Mouse (Mus musculus): ENCODE measurements around the gene Acod1.

Gene Acod1

DNA sequence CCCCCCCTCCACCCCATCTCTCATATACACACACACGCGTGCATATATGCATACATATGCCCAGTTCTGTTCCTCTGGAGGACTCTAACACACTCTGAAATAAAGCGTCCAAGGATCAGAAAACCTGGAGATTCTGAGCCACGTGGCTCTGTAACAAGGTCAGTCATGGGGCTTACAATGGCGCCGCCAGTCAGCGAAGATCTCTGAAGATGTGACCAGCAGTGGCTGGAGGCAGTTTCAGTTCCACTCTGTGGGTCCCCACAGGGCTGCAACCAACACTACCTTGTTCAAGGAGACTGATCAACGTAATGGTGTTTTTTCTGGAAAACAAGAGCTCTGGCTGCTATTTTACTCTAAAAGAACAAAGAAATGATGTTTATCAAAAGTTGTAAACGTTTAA, 12.7 kb upstream of the Acod1 start:
- Histone ChIP-seq H3K4me3 (replicated peaks; ENCODE audit: low read length) (no peak overlapping the region), H3K27me3 (ENCODE audit: insufficient read depth, low read length) (0 out of 2 replicates have a peak, but pooled peaks cover 3% of the 10 kb centered on the region), H3K4me1 (replicated peaks; ENCODE audit: low read depth, low read length) (peaks cover 7% of the 10 kb centered on the region), H3K36me3 (ENCODE audit: insufficient read depth, low read length) (no peaks in the 10 kb centered on the region), H3K9me3 (ENCODE audit: low read length) (peaks cover 9% of the 10 kb centered on the region)
- TF ChIP-seq CTCF (conservative IDR thresholded peaks at IDR 0.05; ENCODE audit: low read length): no peak
- TF ChIP-seq NANOG (IDR thresholded peaks at IDR 0.05; ENCODE audit: borderline replicate concordance, low read length): no peak
- no peak for TF ChIP-seq POU5F1 (IDR thresholded peaks at IDR 0.05; ENCODE audit: borderline replicate concordance, low read length)

DNA sequence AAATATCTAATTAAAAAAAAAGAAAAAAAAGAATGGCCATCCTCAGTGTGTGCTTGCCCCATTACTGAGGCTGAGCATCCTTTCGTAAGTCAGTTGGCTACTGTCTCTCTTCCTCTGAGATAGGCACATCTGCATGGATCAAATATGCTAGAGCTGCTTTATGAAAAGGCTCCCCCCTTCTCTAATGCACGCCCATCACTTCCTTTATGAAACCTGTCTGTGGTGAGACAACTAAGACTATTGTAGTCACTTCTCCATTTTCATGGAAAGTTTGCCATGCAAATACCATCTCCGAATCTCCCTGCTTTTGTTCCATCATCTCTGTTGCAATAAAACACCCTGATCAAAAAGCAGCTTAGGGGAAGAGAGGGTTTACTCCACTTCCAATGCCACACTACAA, 9.8 kb upstream of the Acod1 start:
- TF ChIP-seq POU5F1 (IDR thresholded peaks at IDR 0.05; ENCODE audit: borderline replicate concordance, low read length): no peak
- no peak for TF ChIP-seq CTCF (conservative IDR thresholded peaks at IDR 0.05; ENCODE audit: low read length)
- no peak for TF ChIP-seq NANOG (IDR thresholded peaks at IDR 0.05; ENCODE audit: borderline replicate concordance, low read length)
- Histone ChIP-seq H3K36me3 (ENCODE audit: insufficient read depth, low read length) (no peaks in the 10 kb centered on the region), H3K9me3 (ENCODE audit: low read length) (peaks cover 9% of the 10 kb centered on the region), H3K27me3 (ENCODE audit: insufficient read depth, low read length) (0 out of 2 replicates have a peak, but pooled peaks cover 6% of the 10 kb centered on the region), H3K4me1 (replicated peaks; ENCODE audit: low read depth, low read length) (peaks cover 7% of the 10 kb centered on the region), H3K4me3 (replicated peaks; ENCODE audit: low read length) (no peak overlapping the region)

DNA sequence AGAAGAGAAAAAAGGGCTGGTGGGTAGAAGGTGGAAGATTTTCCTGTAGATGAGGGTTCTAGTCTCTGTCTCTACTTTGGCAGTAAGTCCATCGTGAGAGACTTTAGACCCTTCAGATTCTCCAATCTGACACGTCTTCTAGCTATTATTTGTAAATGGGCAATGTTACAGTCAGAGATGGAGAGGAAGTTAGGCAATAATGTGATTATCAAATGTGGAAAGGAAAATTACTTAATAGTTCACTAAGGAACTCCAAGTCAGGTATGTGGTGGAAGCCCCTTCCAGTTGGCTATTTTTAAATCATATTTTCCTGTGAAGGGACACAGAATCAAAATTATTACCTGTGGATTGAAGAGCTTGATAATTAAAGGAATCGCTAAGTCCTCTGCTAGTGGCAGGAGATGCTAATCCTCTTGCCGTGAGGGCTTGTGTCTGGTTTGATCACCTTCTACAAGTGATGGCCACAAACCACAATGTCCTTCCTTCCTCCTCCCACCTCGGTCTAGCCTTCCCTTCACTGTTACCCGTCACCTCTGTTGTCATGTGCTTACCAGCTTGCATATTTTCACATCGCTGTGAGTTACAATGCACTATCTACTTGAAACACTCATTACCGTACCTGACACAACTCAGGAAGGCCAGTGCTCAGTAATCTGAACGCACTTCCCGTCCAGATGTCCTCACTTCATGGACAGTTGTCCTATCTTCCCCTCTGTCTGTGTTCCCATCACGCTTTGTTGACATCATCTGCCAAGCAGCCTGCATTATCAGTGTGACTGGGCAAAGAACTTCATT, 1.7 kb downstream of the Acod1 start:
- Histone ChIP-seq H3K4me3 (replicated peaks; ENCODE audit: low read length) (no peak overlapping the region), H3K9me3 (ENCODE audit: low read length) (no peaks in the 10 kb centered on the region), H3K4me1 (replicated peaks; ENCODE audit: low read depth, low read length) (no peaks in the 10 kb centered on the region), H3K36me3 (ENCODE audit: insufficient read depth, low read length) (no peaks in the 10 kb centered on the region), H3K27me3 (ENCODE audit: insufficient read depth, low read length) (peaks cover 3% of the 10 kb centered on the region; the same call in 1 of the 2 replicates)
- TF ChIP-seq CTCF (conservative IDR thresholded peaks at IDR 0.05; ENCODE audit: low read length) (no peak), POU5F1 (IDR thresholded peaks at IDR 0.05; ENCODE audit: borderline replicate concordance, low read length) (no peak), NANOG (IDR thresholded peaks at IDR 0.05; ENCODE audit: borderline replicate concordance, low read length) (no peak)

DNA sequence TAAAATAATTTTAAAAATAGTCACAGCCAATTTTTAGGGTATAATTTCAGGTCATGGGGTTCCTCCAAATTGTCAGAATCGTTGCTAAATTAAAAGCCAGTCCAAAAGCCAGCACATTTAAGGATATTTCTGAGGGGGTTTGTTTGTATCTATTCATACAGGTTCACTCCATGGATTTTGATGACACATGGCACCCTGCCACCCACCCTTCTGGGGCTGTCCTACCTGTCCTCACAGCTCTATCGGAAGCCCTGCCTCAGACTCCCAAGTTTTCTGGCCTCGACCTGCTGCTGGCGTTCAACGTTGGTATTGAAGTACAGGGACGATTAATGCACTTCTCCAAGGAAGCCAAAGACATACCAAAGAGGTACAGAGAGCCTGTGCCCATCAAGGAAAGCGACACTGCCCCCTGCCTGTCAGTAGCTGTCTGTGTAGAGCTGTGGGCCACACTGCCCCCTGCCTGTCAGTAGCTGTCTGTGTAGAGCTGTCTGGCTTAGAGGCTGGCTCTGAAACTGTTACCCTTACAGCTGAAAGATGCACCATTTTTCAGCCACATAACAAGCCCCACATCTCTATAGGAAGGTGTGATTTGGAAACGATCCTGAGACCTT, 4.5 kb downstream of the Acod1 start:
- H3K9me3 ChIP-seq (ENCODE audit: low read length): no peaks in the 10 kb centered on the region
- 0 out of 2 replicates have a peak, but pooled peaks cover 8% of the 10 kb centered on the region for H3K4me1 ChIP-seq (replicated peaks; ENCODE audit: low read depth, low read length)
- no peak overlapping the region for H3K4me3 ChIP-seq (replicated peaks; ENCODE audit: low read length)
- no peaks in the 10 kb centered on the region for H3K36me3 ChIP-seq (ENCODE audit: insufficient read depth, low read length)
- peaks cover 13% of the 10 kb centered on the region for H3K27me3 ChIP-seq (ENCODE audit: insufficient read depth, low read length)
- TF ChIP-seq CTCF (conservative IDR thresholded peaks at IDR 0.05; ENCODE audit: low read length): peak; percentile 97
- no peak for TF ChIP-seq NANOG (IDR thresholded peaks at IDR 0.05; ENCODE audit: borderline replicate concordance, low read length)
- TF ChIP-seq POU5F1 (IDR thresholded peaks at IDR 0.05; ENCODE audit: borderline replicate concordance, low read length): no peak

DNA sequence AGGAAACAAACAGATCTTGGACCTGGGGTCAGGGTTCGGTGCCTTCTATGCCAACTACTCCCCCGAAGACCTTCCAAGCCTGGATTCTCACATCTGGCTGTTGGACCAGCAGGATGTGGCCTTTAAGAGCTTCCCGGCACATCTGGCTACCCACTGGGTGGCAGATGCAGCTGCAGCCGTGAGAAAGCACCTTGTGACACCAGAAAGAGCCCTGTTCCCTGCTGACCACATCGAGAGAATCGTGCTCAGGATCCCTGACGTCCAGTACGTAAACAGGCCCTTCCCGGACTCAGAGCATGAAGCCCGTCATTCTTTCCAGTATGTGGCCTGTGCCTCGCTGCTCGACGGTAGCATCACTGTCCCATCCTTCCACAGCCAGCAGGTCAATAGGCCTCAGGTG, 8.0 kb downstream of the Acod1 start:
- Histone ChIP-seq H3K4me1 (replicated peaks; ENCODE audit: low read depth, low read length) (peaks cover 18% of the 10 kb centered on the region), H3K36me3 (ENCODE audit: insufficient read depth, low read length) (no peaks in the 10 kb centered on the region), H3K9me3 (ENCODE audit: low read length) (no peaks in the 10 kb centered on the region; the same call in 1 of the 2 replicates), H3K27me3 (ENCODE audit: insufficient read depth, low read length) (peaks cover 13% of the 10 kb centered on the region), H3K4me3 (replicated peaks; ENCODE audit: low read length) (no peak overlapping the region)
- no peak for TF ChIP-seq CTCF (conservative IDR thresholded peaks at IDR 0.05; ENCODE audit: low read length)
- TF ChIP-seq POU5F1 (IDR thresholded peaks at IDR 0.05; ENCODE audit: borderline replicate concordance, low read length): no peak
- no peak for TF ChIP-seq NANOG (IDR thresholded peaks at IDR 0.05; ENCODE audit: borderline replicate concordance, low read length)

DNA sequence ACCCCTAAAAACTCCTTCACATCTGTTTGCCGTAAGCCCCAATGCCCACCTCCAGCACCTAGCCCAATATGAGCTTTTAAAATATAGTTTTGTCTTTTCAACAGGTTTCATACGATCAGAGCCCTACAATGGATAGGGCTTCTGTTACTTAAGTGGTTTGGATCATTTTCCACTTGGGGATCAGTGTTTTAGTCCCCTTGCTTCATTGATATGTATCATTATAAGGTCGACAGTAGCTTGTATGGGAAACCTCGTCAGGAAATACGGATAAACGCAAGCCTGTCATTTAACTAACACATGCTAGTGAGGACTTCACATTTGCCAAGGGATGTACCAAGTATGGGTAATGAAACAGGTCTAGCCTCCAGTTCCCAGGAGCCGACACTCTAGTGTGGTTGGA, 9.8 kb downstream of the Acod1 start:
- peaks cover 14% of the 10 kb centered on the region for H3K9me3 ChIP-seq (ENCODE audit: low read length)
- H3K4me3 ChIP-seq (replicated peaks; ENCODE audit: low read length): no peak overlapping the region
- peaks cover 21% of the 10 kb centered on the region for H3K4me1 ChIP-seq (replicated peaks; ENCODE audit: low read depth, low read length)
- H3K27me3 ChIP-seq (ENCODE audit: insufficient read depth, low read length): peaks cover 13% of the 10 kb centered on the region
- TF ChIP-seq POU5F1 (IDR thresholded peaks at IDR 0.05; ENCODE audit: borderline replicate concordance, low read length) (no peak), CTCF (conservative IDR thresholded peaks at IDR 0.05; ENCODE audit: low read length) (no peak), NANOG (IDR thresholded peaks at IDR 0.05; ENCODE audit: borderline replicate concordance, low read length) (no peak)
- no peaks in the 10 kb centered on the region for H3K36me3 ChIP-seq (ENCODE audit: insufficient read depth, low read length)

DNA sequence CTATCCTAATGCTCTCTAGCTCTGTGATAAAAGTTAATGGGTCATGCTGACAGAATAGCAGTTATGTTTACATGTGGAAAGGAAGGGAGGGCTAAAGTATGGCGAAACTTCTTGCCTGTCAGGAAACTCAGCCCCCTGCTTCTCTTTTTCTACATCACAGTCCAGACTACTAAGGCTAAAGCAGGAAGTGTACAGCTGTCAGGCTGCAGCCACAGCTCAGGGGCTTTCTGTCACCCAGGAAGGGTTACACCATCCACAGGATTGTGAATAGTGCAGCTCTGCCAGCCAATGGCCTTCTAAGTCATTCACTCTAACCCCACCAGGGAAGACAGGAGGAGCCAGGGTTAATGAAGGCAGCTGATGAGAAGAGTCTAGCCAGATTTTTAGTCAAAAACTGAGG, 12.2 kb downstream of the Acod1 start:
- peaks cover 15% of the 10 kb centered on the region for H3K9me3 ChIP-seq (ENCODE audit: low read length)
- H3K27me3 ChIP-seq (ENCODE audit: insufficient read depth, low read length): peaks cover 10% of the 10 kb centered on the region; the same call in 1 of the 2 replicates
- no peaks in the 10 kb centered on the region for H3K36me3 ChIP-seq (ENCODE audit: insufficient read depth, low read length)
- TF ChIP-seq CTCF (conservative IDR thresholded peaks at IDR 0.05; ENCODE audit: low read length): no peak
- TF ChIP-seq POU5F1 (IDR thresholded peaks at IDR 0.05; ENCODE audit: borderline replicate concordance, low read length): no peak
- no peak for TF ChIP-seq NANOG (IDR thresholded peaks at IDR 0.05; ENCODE audit: borderline replicate concordance, low read length)
- H3K4me3 ChIP-seq (replicated peaks; ENCODE audit: low read length): peak overlapping the region; percentile 14
- H3K4me1 ChIP-seq (replicated peaks; ENCODE audit: low read depth, low read length): peaks cover 21% of the 10 kb centered on the region

DNA sequence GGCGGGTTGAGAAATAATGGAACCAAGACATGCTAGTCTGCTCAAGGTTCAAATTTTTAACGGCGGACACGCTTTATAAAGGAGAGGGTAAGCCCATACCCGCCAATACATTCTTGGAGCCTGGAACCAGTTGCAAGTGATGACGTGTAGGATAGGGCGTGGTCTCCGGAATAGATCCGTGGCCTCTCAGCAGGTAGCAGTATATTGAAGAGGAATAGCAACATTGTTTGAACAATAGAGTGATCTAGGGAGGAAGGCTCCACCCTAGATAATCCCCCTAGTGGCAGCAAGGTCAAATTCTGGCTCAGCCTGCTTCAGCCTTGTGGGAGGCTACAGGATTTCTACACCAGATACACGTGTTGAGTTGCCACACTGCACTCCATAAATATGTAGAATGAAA, 12.7 kb downstream of the Acod1 start:
- peak; percentile 34 for TF ChIP-seq CTCF (conservative IDR thresholded peaks at IDR 0.05; ENCODE audit: low read length)
- TF ChIP-seq NANOG (IDR thresholded peaks at IDR 0.05; ENCODE audit: borderline replicate concordance, low read length): no peak
- Histone ChIP-seq H3K4me1 (replicated peaks; ENCODE audit: low read depth, low read length) (peaks cover 19% of the 10 kb centered on the region), H3K9me3 (ENCODE audit: low read length) (peaks cover 15% of the 10 kb centered on the region), H3K4me3 (replicated peaks; ENCODE audit: low read length) (peak overlapping the region; percentile 14), H3K36me3 (ENCODE audit: insufficient read depth, low read length) (no peaks in the 10 kb centered on the region), H3K27me3 (ENCODE audit: insufficient read depth, low read length) (peaks cover 8% of the 10 kb centered on the region; the same call in 1 of the 2 replicates)

Measured in E14TG2a.4 (cell line).